Mouse (Mus musculus): ENCODE data around the gene Diras2. TPM values are rescaled to one million over a fixed set of nuclear protein-coding genes. Genes with fewer than 3 reads are reported as not detected.

Diras2 gene
- total RNA-seq (2015; ENCODE audit: low replicate concordance) (0.36 TPM in 1 of 2 replicates, not detected in the other), total RNA-seq (2017; ENCODE audit: low replicate concordance) (0.13 TPM in 1 of 2 replicates, not detected in the other)

DNA sequence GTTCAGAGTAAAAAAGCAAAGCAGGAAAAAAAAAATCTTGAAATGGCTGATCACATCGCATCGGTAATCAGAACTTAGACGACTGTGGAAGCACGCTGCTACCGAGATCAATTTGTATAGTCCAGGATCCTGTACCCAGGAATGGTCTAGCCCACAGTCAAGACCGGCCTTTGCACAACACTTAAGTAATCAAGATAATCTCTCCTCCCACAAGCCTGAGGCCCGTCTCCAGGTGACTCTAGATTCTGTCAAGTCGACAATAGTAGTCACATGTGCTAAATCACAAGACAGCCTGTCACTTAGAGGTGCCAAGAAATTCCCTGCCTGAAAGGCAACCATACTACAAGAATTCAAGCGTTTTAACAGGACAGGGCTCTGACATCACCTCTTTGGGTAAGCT is at the start of gene Diras2:
Diras2 (minus strand) TSS at position 159 of the 400 bp plus-strand sequence.
- no peak for ATAC-seq (replicated peaks; ENCODE audit: low FRiP score, poor library complexity, severe bottlenecking)

DNA sequence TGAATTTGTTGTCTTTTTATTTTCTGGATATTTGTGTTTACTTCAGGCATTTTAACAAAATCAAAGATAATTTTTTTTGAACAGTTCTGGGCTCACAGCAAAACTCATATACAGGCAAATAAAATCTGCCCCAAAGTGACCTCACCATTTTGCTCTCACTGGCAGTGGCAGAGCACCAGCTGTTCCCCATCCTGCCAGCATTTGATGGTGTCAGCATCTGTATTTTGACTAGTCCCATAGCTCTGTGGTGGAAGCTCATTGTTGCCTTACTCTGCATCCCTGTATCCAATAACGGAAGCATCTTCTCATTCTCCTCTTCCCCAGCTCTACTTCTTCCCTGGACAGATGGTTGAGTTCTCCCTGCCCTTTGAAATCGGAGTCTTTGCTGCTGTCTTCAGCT is 47.7 kb upstream of the Diras2 start:
- ATAC-seq (replicated peaks; ENCODE audit: low FRiP score, poor library complexity, severe bottlenecking) = no peak

DNA sequence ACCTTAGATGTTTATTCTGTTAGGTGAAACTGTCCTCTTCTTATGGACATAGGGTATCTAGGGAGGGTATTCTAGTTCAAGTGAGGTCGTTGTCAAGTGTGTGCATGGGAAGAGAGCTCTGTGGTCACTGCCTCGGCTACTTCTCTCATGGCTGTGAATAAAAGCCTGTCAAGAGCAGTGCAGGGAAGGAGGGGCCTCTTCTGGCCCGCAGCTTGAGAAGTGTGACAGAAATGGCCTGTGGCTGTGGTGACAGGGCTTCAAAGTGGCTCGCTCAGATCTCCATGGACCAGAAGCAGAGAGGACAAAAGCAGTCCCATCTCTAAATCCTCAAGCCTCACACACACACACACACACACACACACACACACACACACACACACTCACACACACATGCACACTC is 46.9 kb upstream of the Diras2 start:
- no peak for ATAC-seq (replicated peaks; ENCODE audit: low FRiP score, poor library complexity, severe bottlenecking)

DNA sequence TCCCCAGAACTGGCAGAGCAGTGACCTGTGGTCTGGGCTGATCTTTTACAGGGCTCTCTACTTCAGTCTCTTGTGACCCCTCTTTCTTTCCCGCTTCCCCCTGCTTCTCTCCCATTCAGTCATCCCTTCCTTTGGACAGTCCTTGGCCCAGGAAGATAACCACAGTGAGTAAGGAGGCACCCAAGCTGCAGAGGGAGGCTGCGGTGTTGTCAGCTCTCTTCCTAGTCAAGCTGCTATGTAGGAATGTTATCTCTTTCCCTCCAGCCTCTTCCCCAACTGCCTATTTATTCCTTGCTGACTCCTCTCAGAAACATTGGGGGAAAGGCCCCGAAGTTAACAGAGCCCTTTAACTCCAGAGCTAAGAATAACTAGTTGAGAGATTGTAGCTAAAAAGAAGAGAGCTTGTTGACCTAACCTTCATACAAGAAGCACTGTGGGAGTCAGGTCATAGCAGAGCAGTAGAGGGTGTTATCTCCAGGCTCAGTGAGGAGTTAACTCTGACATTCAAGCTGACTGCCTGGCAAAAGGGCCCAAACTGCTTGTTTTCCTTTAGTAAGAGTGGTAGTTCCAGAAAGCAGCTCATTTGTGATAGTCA is 46.3 kb upstream of the Diras2 start:
- no peak for ATAC-seq (replicated peaks; ENCODE audit: low FRiP score, poor library complexity, severe bottlenecking)

DNA sequence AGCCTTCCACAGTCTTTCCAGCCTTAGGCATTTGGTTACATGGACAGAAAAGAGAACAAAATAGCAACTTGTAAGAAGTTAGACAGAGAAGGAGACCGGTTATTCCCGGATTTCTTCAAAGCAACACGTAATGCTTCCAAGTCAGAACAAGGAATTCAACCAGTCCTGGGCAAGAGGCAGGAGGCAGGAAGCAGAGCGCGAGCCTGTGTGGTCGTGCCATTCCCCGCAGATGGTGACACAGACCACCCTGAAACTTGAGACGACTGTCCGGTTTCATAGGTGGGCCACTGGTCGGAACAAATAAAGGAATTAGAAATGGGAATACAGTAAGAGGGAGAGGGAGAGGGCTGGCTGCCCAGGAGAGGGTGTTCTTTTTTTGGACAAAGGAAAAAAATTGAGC is 45.8 kb upstream of the Diras2 start:
- no peak for ATAC-seq (replicated peaks; ENCODE audit: low FRiP score, poor library complexity, severe bottlenecking)

DNA sequence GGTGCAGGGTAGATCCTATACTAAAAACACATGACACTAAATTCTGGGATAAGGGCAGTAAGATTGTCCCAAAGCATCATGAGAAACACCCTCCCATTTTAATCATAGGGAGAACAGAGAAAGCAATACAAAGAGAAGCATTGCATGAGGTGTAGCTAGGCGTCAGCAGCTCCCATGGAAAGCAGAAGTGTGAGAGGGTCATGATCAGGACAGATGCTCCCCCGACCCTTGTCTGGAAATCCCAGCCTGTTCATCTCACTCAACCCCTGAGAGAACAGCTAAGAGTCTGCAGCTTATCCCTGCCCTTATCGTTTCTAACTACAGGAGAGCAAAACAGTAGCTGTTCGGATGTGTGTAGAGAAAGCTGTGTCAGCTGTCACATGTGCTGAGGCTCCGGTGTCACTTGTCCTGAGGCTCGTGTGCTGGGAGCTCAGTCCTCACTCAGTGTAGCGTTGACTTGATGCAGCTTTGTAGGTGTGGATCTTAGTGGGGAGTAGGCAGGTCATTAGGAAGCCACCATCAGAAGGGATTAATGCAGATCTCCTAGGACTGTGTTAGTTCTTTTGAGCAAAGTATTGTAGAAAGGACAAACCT is 45.0 kb upstream of the Diras2 start:
- ATAC-seq (replicated peaks; ENCODE audit: low FRiP score, poor library complexity, severe bottlenecking) = no peak

DNA sequence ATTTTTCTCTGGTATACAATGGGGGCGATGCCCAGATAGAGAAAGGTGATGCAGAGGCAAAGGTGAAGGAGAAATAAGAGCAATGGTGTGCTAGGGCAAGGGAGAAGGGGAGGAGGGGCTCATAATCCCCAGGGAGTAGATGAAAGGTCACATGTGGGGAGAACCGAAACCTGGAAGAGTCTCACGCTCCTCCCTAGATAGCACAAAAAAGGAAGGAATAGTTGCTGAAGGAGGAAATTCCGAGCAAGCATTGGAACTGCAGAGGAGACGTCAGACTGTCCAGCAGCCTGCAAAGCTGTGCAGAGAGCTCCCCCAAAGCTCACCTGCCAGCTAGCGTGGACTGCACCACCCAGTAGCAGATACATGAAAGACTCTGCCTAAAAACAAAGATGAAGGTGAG is 44.4 kb upstream of the Diras2 start:
- no peak for ATAC-seq (replicated peaks; ENCODE audit: low FRiP score, poor library complexity, severe bottlenecking)

DNA sequence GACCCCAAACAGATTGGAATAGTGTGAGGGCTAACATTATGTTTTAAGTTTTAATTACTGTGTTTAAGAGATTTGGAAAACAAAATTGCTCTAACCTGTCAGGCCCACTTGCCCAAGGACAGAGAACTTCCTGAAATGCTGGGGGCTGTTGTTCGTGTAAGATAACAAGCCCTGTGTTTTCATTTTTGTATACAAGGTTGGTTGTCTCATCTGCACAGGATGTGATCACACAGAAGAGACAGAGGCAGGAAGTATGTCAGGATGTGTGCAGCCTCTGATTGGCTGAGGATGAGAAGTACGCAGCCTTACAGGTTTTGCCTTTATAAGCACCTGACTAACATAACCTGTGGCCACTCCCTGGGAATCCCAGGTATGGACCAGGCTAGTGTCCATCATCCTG is 43.2 kb upstream of the Diras2 start:
- no peak for ATAC-seq (replicated peaks; ENCODE audit: low FRiP score, poor library complexity, severe bottlenecking)

DNA sequence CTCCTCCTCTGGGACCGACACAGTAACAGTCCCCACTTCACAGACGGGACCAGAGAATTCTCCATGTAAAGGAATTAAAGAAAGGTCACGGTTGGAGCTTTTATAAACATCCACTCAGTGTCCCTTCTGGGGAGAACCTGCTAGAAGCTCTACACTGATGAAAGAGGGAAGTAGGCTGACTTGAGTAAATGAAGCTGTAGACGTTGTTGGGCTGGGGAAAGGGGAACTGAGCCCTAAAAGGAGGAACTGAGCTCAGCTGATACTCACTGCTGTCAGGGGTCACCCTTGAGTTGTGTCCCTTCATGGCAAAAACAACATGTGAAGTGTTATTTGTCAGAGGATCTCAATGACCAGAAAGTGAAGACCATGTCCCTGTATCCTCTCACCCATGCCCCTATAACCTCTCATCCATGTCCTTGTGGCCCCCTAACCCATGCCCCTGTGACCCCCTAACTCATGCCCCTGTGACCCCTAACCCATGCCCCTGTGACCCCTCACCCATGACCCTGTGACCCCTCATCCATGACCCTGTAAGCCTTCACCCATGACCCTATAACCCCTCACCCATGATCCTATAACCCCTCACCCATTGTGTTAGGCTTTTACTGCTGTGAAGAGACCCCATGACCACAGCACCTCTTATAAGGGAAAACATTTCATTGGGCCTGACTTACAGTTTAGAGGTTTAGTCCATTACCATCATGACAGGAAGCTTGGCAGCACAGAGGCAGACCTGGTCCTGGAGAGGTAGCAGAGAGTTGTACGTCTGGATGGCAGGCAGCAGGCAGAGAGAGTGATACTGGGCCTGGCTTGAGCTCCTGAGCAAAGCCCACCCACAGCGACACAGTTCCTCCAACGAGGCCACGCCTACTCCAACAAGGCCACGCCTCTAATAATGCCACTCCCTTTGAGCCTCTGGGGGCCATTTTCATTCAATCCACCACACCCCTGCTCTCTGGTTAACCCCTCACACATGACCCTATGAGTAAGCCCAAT is 41.7 kb upstream of the Diras2 start:
- ATAC-seq (replicated peaks; ENCODE audit: low FRiP score, poor library complexity, severe bottlenecking) = no peak

DNA sequence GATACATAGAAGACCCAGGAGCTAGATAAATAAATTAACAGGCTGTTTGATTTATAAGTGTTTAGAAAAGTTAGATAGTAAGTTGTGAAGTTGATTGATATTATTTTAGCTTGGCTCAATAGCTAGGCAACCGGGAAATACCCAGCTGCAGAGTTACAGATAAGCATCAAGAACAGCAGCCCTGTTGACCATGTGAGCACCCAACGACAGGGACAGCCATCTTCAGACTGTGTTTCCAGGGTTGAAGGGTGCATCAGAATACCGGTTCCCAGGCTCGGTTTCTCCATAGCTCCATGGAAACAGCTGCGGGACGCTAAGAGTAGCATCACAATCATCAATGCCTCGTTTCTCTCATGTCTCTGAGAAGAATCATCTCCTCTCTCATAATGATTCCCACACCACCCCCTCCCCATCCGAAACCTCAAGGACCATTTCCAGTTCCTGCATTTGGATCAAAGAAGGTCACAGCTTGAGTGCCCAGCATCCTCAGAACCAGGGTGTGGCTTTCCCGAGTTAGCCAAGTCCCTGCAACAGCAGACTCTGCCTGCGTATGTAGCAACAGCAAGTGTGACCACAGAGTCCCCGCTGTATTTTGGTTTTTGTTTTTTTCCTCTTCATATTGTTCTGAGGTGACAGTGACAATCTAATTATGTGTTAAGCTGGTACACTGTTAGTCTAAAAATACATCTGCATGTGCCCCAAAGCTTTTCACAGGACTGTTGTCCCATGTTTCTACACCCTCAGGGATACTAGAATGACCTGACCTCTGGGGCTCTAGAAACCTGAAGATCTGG is 40.7 kb upstream of the Diras2 start:
- ATAC-seq (replicated peaks; ENCODE audit: low FRiP score, poor library complexity, severe bottlenecking) = no peak

DNA sequence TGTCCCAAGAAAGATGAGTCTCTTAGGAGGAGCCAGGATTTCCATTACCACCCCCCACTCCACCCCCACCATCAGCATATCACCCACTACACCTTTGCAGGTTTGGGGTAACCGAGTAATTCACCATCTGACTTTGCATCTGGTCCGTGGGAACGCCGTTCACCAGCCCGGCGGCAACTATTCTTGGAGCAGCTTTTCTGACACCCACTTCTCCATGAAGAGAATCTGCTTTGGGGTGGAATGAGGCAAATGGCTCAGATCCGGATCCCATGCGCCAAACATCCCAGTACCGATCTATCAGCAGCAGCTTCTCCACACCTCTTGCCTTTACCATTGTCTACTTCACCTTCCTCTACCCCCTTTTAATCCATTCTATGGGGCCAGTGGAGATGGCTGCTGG is 39.2 kb upstream of the Diras2 start:
- no peak for ATAC-seq (replicated peaks; ENCODE audit: low FRiP score, poor library complexity, severe bottlenecking)

DNA sequence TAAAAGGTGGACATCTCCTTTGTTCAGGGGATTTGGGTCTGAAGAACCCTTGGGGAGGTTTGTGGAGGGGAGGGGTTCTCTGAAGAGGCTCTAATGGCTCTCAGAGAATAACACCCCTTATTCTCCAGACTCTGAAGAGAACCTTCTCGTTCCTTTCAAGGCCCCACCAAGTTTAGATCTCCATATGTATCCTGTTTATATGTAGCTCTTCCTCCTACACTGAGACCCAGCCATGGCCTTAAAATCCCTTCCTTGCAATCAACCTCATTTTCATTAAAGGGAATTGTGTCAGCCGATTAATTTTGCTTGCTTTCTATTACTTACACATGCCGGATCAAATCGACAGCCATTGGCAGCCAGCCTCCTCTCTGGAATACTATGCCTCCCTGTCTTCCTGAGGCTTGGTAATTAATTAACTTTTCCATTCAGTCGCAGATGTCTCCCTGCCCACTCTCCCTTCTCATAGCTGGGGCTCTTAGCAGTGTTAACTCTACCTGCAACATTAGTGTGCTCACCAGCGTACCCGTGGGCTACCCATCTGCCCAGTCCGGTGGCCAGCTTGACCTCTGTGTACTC is 38.2 kb upstream of the Diras2 start:
- no peak for ATAC-seq (replicated peaks; ENCODE audit: low FRiP score, poor library complexity, severe bottlenecking)

DNA sequence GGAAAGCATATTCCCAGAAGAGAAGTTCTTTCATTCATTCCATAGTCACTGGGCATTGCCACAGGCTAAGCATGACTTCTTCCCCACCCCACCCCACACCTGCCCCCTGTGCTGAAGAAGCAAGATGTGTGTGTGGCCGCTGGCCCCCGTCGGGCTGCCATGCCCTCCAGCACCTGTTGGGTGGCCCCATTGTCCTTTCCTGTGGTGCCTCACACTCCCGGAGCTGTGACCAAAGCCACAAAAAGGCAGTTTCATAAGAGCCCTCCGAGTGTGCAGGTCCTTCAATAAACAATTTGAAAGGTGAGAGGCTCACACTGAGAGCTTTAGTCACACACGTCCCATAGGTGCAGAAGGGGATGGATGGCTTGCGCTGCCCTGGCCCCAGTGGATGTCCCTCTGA is 35.7 kb upstream of the Diras2 start:
- ATAC-seq (replicated peaks; ENCODE audit: low FRiP score, poor library complexity, severe bottlenecking) = no peak

DNA sequence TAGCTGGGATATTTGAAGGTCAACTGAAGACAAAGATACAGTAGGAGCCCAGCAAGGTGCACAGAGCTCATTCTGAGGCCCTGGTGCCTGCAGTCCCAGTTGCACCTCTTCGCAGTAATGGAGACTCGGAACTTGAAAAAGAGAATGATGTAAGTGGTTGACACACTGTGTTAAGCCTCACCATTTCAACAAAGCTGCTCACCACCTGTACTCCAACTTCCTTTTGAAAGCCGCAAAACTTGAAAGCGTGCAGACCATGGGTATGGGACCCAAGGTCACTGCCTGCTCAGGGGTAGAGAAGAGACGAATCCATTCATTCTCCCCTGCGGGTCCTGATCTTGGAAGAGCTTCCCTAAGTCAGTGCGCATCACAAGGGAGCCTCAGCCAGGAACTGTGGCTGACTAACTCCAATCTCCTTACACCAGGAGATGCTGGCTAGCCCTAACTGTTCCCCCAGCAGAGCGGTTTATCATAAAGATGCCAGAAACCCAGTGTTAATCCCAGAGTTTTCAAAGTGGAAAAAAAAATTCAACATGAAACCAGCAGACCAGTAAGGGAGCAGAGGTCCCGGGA is 35.2 kb upstream of the Diras2 start:
- ATAC-seq (replicated peaks; ENCODE audit: low FRiP score, poor library complexity, severe bottlenecking) = no peak

DNA sequence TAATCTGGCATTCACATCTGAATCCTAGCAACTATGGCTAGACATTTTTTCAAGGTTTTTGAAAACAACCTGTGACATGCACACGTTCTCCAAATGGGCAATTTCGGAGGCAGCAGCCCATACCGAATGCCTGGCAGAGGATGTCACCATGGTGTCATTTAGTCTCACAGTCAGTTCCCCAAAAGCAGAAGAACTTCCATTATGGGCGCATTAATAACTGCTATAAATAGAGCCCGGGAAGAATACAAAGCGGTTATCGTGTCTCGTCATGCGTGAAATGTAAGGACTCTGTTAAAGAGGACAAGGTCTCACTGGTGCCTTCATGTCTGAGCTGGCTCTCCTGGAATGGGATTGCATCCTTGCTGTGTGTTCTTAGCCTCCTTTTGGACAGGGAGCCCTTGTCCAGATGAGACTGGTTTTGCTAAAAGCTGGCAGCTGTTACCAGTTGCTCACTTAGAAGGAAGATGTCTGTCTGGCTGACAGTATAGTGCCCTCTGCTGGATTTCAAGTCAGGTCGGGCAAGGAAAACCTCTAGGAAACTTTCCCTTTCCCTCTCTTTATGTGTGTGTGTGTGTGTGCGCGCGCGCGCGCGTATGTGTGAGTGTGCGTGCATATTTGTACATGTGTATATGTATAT is 34.1 kb upstream of the Diras2 start:
- no peak for ATAC-seq (replicated peaks; ENCODE audit: low FRiP score, poor library complexity, severe bottlenecking)

DNA sequence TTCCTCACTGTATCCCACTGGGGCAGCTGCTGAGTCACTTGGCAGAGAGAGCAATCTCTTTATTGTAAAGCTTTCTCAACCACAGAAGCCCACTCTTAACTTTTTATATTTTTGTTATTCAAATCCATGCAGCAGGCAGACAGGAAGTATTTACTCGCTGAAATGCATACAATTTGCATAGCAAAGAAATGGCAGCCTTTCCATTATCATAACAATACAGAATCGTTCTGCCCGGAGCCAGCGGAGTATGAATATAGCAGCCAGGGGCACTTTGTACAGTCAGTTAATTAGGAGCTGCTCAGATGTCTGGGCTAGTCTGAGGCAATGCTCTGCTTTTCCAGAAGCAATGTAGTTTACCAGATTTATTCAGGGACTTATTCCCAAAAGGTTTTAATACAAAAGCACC is 31.1 kb upstream of the Diras2 start:
- no peak for ATAC-seq (replicated peaks; ENCODE audit: low FRiP score, poor library complexity, severe bottlenecking)

DNA sequence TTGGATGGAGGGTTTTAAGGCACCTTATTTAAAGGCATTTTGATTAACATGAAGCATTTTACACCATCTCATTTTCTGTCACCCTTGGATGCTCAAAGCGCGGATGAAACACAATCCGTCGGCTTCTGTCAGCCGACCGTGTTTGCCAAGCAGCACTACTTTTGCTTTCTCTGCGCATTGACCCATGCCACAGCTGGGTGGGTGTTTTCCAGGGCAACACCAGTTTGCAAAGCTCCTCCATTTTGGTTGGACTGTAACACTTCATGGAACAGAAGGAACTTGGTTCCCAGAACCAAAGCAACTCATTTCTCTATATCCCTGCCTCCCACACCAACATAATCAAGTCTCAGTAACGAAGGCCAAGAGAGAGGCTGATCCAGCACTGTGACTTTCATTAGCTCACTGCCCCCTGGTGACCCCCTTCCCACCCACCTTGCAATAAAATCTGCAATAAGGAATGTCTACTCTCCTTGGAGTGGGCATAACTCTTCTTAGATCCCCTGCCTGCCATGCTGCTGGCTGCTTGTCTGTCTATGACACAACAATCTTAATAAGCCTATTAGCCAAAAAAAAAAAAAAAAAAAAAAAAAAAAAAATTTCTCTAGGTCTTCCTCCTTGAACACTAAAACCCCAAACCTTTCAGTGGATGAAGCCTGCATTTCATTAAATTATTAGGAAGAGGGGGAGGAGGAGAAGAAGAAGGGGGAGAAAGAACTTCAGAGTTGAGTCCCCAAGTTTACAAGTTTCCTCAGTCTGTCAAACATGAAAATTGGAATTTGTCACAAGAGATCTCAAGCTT is 30.5 kb upstream of the Diras2 start:
- ATAC-seq (replicated peaks; ENCODE audit: low FRiP score, poor library complexity, severe bottlenecking) = no peak

DNA sequence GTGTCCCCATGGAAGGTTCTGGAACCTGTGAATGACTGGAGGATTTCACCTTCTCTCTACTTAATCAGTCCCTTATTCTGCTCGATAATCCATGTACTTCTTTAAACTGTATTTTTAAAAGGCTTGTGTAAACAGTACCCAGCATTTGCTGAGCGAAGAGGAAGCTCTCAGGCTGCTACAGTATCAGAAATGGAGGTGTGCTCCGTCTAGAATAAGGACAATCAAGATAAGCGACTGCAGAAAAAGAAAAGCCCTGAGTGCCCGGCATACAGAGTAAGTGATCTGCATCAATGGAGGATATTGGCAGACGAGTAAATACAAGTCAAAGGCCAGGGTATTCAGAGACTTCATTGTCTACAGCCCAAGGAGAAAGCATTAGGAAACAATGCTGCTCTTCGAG is 26.3 kb upstream of the Diras2 start:
- ATAC-seq (replicated peaks; ENCODE audit: low FRiP score, poor library complexity, severe bottlenecking) = no peak

Data from erythroid progenitor cell, adult 5-6 weeks (primary cell).